Mouse (Mus musculus): ENCODE data around the gene Atxn7. TPM values are rescaled to one million over a fixed set of nuclear protein-coding genes. Genes with fewer than 3 reads are reported as not detected.

Atxn7 gene
- 6.0 and 6.1 TPM in 2 replicates for polyA plus RNA-seq (2014; fragmentation: Nextera tagmentation; extraction: Ambion mirVana)

- Histone ChIP-seq H3K9ac (replicated peaks; ENCODE audit: low read depth, low read length) (peak within 1 kb of the TSS; percentile 98), H3K4me1 (ENCODE audit: control insufficient read depth, insufficient read depth, low read length) (peaks cover 17% of the 10 kb centered on the region; the same call in 1 of the 2 replicates), H3K4me2 (ENCODE audit: low read depth, low read length) (peak within 1 kb of the TSS; percentile 68), H3K36me3 (ENCODE audit: control insufficient read depth, insufficient read depth, low read length) (no peaks in the 10 kb centered on the region), H3K27me3 (ENCODE audit: control insufficient read depth, insufficient read depth, low read length) (no peaks in the 10 kb centered on the region), H3K27ac (ENCODE audit: low read depth, low read length) (peak within 1 kb of the TSS; percentile 89), H3K4me3 (ENCODE audit: low read depth, low read length) (peak within 1 kb of the TSS; percentile 96), H3K9me3 (ENCODE audit: control insufficient read depth, low read length) (no peaks in the 10 kb centered on the region)
- ATAC-seq (ENCODE audit: low read depth): peak; percentile 69
- 3% methylated on average over 39 of the region's 56 CpGs for WGBS
Measured at GRCm38 (mm10) chr14:13961401-13962112, at the start of gene Atxn7, which contains the start of gene Thoc7. Atxn7 (plus strand) TSS chr14:13961440. Thoc7 (minus strand) TSS chr14:13961852.

- WGBS: 69% methylated on average over 1 of the region's 1 CpGs
- no peaks in the 10 kb centered on the region for H3K36me3 ChIP-seq (ENCODE audit: control insufficient read depth, insufficient read depth, low read length)
- H3K4me1 ChIP-seq (ENCODE audit: control insufficient read depth, insufficient read depth, low read length): no peaks in the 10 kb centered on the region
- H3K4me2 ChIP-seq (ENCODE audit: low read depth, low read length): no peak within 1 kb of the TSS
- no peak within 1 kb of the TSS for H3K27ac ChIP-seq (ENCODE audit: low read depth, low read length)
- H3K9me3 ChIP-seq (ENCODE audit: control insufficient read depth, low read length): no peaks in the 10 kb centered on the region
- H3K4me3 ChIP-seq (ENCODE audit: low read depth, low read length): no peak within 1 kb of the TSS
- H3K9ac ChIP-seq (replicated peaks; ENCODE audit: low read depth, low read length): no peak within 1 kb of the TSS
- no peak for ATAC-seq (ENCODE audit: low read depth)
- H3K27me3 ChIP-seq (ENCODE audit: control insufficient read depth, insufficient read depth, low read length): no peaks in the 10 kb centered on the region
Measured at GRCm38 (mm10) chr14:13914387-13915082, 46.7 kb upstream of the Atxn7 start, which contains the start of gene Gm281. Gm281 (minus strand) TSS chr14:13914478.

DNA sequence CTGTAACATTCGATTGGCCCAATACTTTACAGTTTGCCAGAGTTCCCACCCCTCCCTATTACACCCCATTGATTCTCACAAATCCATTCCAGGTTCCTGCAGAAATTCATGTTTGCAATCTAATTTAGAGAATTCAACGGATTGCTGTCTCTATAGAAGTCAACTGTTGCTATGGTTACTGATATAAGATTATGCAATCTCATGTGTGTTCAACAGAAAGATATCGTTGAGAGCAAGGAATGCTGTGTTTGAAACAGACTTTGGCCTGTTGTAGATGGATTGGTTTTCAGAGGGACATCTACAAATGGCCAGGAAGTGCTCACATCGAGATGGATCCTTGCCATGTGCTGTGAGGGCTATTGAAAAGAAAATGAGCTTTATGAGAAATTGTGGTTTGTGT, 46.0 kb upstream of the Atxn7 start:
- no peak overlapping the region for H3K4me2 ChIP-seq (ENCODE audit: low read depth, low read length)
- H3K27me3 ChIP-seq (ENCODE audit: control insufficient read depth, insufficient read depth, low read length): no peaks in the 10 kb centered on the region
- no peak overlapping the region for H3K27ac ChIP-seq (ENCODE audit: low read depth, low read length)
- ATAC-seq (ENCODE audit: low read depth): no peak
- H3K4me1 ChIP-seq (ENCODE audit: control insufficient read depth, insufficient read depth, low read length): no peaks in the 10 kb centered on the region
- WGBS: 74% methylated on average over 4 of the region's 4 CpGs
- no peaks in the 10 kb centered on the region for H3K9me3 ChIP-seq (ENCODE audit: control insufficient read depth, low read length)
- no peaks in the 10 kb centered on the region for H3K36me3 ChIP-seq (ENCODE audit: control insufficient read depth, insufficient read depth, low read length)
- no peak overlapping the region for H3K4me3 ChIP-seq (ENCODE audit: low read depth, low read length)
- H3K9ac ChIP-seq (replicated peaks; ENCODE audit: low read depth, low read length): no peak overlapping the region

DNA sequence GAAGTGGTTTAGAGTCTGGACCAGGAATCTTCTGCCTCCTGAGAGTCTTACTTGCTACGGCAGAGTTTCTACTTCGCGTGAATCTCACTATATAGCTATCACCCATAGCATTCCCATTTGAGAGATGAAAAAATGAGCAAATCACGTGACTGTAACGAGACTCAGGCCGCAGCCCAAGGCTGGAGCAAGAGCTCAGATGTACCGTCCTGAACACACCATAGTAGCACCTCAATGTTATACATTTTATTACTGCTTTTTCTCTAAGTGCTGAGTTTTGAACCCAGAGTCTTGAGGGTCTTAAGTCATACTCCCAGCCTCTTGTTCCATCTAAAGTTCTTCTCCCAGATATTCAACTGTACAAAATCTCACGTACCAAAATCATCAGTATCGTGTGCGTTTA, 44.0 kb upstream of the Atxn7 start:
- Histone ChIP-seq H3K4me1 (ENCODE audit: control insufficient read depth, insufficient read depth, low read length) (no peaks in the 10 kb centered on the region), H3K27me3 (ENCODE audit: control insufficient read depth, insufficient read depth, low read length) (no peaks in the 10 kb centered on the region), H3K9ac (replicated peaks; ENCODE audit: low read depth, low read length) (no peak overlapping the region), H3K4me3 (ENCODE audit: low read depth, low read length) (no peak overlapping the region), H3K9me3 (ENCODE audit: control insufficient read depth, low read length) (no peaks in the 10 kb centered on the region), H3K27ac (ENCODE audit: low read depth, low read length) (no peak overlapping the region), H3K36me3 (ENCODE audit: control insufficient read depth, insufficient read depth, low read length) (no peaks in the 10 kb centered on the region), H3K4me2 (ENCODE audit: low read depth, low read length) (no peak overlapping the region)
- peak; percentile 65; the same call in 1 of the 2 replicates for ATAC-seq (ENCODE audit: low read depth)
- WGBS: 89% methylated on average over 10 of the region's 10 CpGs

DNA sequence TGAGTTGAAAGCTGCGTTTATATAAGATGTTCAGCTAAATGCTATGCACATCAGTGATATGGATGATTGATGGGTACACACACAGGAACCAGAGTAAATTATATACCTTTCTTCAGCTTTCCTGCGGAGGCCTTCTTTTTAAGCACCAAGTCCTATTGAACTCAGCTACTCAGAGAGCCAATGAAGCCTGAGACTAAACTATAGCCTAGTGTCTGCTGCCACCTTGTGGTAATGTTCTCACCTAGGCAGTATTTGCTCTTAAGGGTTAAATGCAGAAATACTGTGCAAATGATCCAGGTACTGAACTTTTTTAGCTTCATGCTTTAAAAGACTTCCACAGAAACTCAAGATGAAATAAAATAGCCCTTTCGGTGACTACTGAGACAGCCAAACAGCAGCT, 43.6 kb upstream of the Atxn7 start:
- no peaks in the 10 kb centered on the region for H3K36me3 ChIP-seq (ENCODE audit: control insufficient read depth, insufficient read depth, low read length)
- H3K27ac ChIP-seq (ENCODE audit: low read depth, low read length): no peak overlapping the region
- no peak overlapping the region for H3K9ac ChIP-seq (replicated peaks; ENCODE audit: low read depth, low read length)
- peak; percentile 93 for ATAC-seq (ENCODE audit: low read depth)
- no peak overlapping the region for H3K4me3 ChIP-seq (ENCODE audit: low read depth, low read length)
- no peaks in the 10 kb centered on the region for H3K4me1 ChIP-seq (ENCODE audit: control insufficient read depth, insufficient read depth, low read length)
- no peaks in the 10 kb centered on the region for H3K27me3 ChIP-seq (ENCODE audit: control insufficient read depth, insufficient read depth, low read length)
- no peaks in the 10 kb centered on the region for H3K9me3 ChIP-seq (ENCODE audit: control insufficient read depth, low read length)
- no peak overlapping the region for H3K4me2 ChIP-seq (ENCODE audit: low read depth, low read length)
- 34% methylated on average over 3 of the region's 3 CpGs for WGBS

GRCm38 (mm10) chr14:13933290-13934051, 27.8 kb upstream of the Atxn7 start:
- Histone ChIP-seq H3K27ac (ENCODE audit: low read depth, low read length) (no peak overlapping the region), H3K4me3 (ENCODE audit: low read depth, low read length) (peak overlapping the region; percentile 13; the same call in 1 of the 2 replicates), H3K27me3 (ENCODE audit: control insufficient read depth, insufficient read depth, low read length) (no peaks in the 10 kb centered on the region), H3K4me1 (ENCODE audit: control insufficient read depth, insufficient read depth, low read length) (0 out of 2 replicates have a peak, but pooled peaks cover 3% of the 10 kb centered on the region), H3K9ac (replicated peaks; ENCODE audit: low read depth, low read length) (0 out of 2 replicates have a peak overlapping the region, but pooled peaks have one; percentile 21), H3K4me2 (ENCODE audit: low read depth, low read length) (peak overlapping the region; percentile 47), H3K9me3 (ENCODE audit: control insufficient read depth, low read length) (no peaks in the 10 kb centered on the region), H3K36me3 (ENCODE audit: control insufficient read depth, insufficient read depth, low read length) (no peaks in the 10 kb centered on the region)
- ATAC-seq (ENCODE audit: low read depth): peak; percentile 73; the same call in 1 of the 2 replicates
- 32% methylated on average over 31 of the region's 31 CpGs for WGBS

GRCm38 (mm10) chr14:13934052-13934371, 27.2 kb upstream of the Atxn7 start:
- Histone ChIP-seq H3K9ac (replicated peaks; ENCODE audit: low read depth, low read length) (no peak overlapping the region), H3K27ac (ENCODE audit: low read depth, low read length) (no peak overlapping the region), H3K4me3 (ENCODE audit: low read depth, low read length) (no peak overlapping the region), H3K4me2 (ENCODE audit: low read depth, low read length) (0 out of 2 replicates have a peak overlapping the region, but pooled peaks have one; percentile 47), H3K9me3 (ENCODE audit: control insufficient read depth, low read length) (no peaks in the 10 kb centered on the region), H3K4me1 (ENCODE audit: control insufficient read depth, insufficient read depth, low read length) (0 out of 2 replicates have a peak, but pooled peaks cover 3% of the 10 kb centered on the region), H3K36me3 (ENCODE audit: control insufficient read depth, insufficient read depth, low read length) (no peaks in the 10 kb centered on the region), H3K27me3 (ENCODE audit: control insufficient read depth, insufficient read depth, low read length) (no peaks in the 10 kb centered on the region)
- no peak for ATAC-seq (ENCODE audit: low read depth)
- 51% methylated on average over 5 of the region's 5 CpGs for WGBS

GRCm38 (mm10) chr14:13944686-13945085, 16.6 kb upstream of the Atxn7 start:
- no peak overlapping the region for H3K9ac ChIP-seq (replicated peaks; ENCODE audit: low read depth, low read length)
- 93% methylated on average over 4 of the region's 4 CpGs for WGBS
- H3K27ac ChIP-seq (ENCODE audit: low read depth, low read length): no peak overlapping the region
- H3K36me3 ChIP-seq (ENCODE audit: control insufficient read depth, insufficient read depth, low read length): peaks cover 14% of the 10 kb centered on the region
- no peaks in the 10 kb centered on the region for H3K27me3 ChIP-seq (ENCODE audit: control insufficient read depth, insufficient read depth, low read length)
- no peaks in the 10 kb centered on the region for H3K4me1 ChIP-seq (ENCODE audit: control insufficient read depth, insufficient read depth, low read length)
- ATAC-seq (ENCODE audit: low read depth): no peak
- no peak overlapping the region for H3K4me2 ChIP-seq (ENCODE audit: low read depth, low read length)
- no peak overlapping the region for H3K4me3 ChIP-seq (ENCODE audit: low read depth, low read length)
- H3K9me3 ChIP-seq (ENCODE audit: control insufficient read depth, low read length): no peaks in the 10 kb centered on the region
